Mouse (Mus musculus) heart, adult 2 months (tissue): ENCODE data around the gene Papola. TPM values are rescaled to one million over a fixed set of nuclear protein-coding genes. Genes with fewer than 3 reads are reported as not detected.
A peak's percentile ranks its signal among the peaks of the same experiment; 100 is the strongest.

Source experiments
- DNase-seq, 2 experiments: peaks; one replicate each; pipeline ENCODE4 v3.0.0; 2021
- H3K27ac ChIP-seq: fragments of 200-600 bp; 2 replicates; pipeline ENCODE4 v1.8.1; 2022
- H3K27me3 ChIP-seq: fragments of 200-500 bp; 2 replicates; pipeline ENCODE4 v1.6.1; 2012; ENCODE audit warnings: mild to moderate bottlenecking, low read length, inconsistent platforms, mixed read lengths; ENCODE audit not compliant: control insufficient read depth, insufficient read depth
- H3K36me3 ChIP-seq: fragments of 200-500 bp; 2 replicates; pipeline ENCODE4 v1.6.1; 2012; ENCODE audit warnings: low read length, inconsistent platforms; ENCODE audit not compliant: control insufficient read depth, insufficient read depth
- H3K4me1 ChIP-seq: fragments of 200-500 bp; 2 replicates; pipeline ENCODE4 v1.6.1; 2011; ENCODE audit warnings: low read length; ENCODE audit not compliant: control insufficient read depth, insufficient read depth
- H3K4me3 ChIP-seq: fragments of 200-600 bp; 2 replicates; pipeline ENCODE4 v1.8.1; 2022
- H3K79me2 ChIP-seq: fragments of 200-500 bp; replicated peaks from 2 replicates; pipeline ENCODE4 v1.6.1; 2012; ENCODE audit warnings: mild to moderate bottlenecking, inconsistent platforms, low read length, moderate library complexity, mixed read lengths; ENCODE audit not compliant: control insufficient read depth, insufficient read depth
- H3K9ac ChIP-seq: fragments of 200-500 bp; 2 replicates; pipeline ENCODE4 v1.6.1; 2012; ENCODE audit warnings: low read depth, mild to moderate bottlenecking, control low read depth, inconsistent platforms, low read length, mixed read lengths
- CTCF ChIP-seq: fragments of 200-600 bp; IDR thresholded peaks from 2 replicates; pipeline ENCODE4 v1.8.1; 2022; ENCODE audit warnings: antibody characterized with exemption, mild to moderate bottlenecking, moderate library complexity
- EP300 ChIP-seq: fragments of 200-500 bp; IDR thresholded peaks from 2 replicates; pipeline ENCODE4 v1.6.1; 2011; ENCODE audit warnings: low read depth, low read length, control low read depth; ENCODE audit not compliant: insufficient read depth
- POLR2A ChIP-seq: fragments of 200-500 bp; IDR thresholded peaks from 2 replicates; pipeline ENCODE4 v1.6.1; 2011; ENCODE audit warnings: mild to moderate bottlenecking, low read depth, low read length, control low read depth; ENCODE audit not compliant: insufficient read depth
- WGBS: fragments of 180-500 bp; shearing (Covaris S2); methylation state at CpG from one replicate; pipeline ENCODE4 v1.1.7; 2018; 5-methylcytosine and 5-hydroxymethylcytosine counted together
- intact Hi-C: fragments of 180-260 bp; cut with DNase I; formaldehyde crosslinking; loops from one replicate; pipeline ENCODE4 v1.15.1; 2025
- polyA plus RNA-seq: library from polyadenylated mRNA; depleted of rRNA; stranded (reverse); fragments of >200 nt; gene quantifications from 2 replicates; pipeline ENCODE4 v1.2.3, GENCODE M21; 2012
- total RNA-seq, 2 experiments: library from RNA; stranded (reverse); gene quantifications; 2 replicates each; pipeline ENCODE4 v1.2.3; 2021

The Papola gene
- total and polyA plus RNA-seq, 3 experiments, result 35.3 to 127 (median 124) TPM

- WGBS, result 83% methylated on average over 3 of the region's 3 CpGs
- H3K4me3 ChIP-seq, result no peak overlapping the region
- intact Hi-C loops, result no loop called here
These were observed 22.9 kb upstream of the Papola start for GRCm38 (mm10) chr12:105761629-105762028.

DNA sequence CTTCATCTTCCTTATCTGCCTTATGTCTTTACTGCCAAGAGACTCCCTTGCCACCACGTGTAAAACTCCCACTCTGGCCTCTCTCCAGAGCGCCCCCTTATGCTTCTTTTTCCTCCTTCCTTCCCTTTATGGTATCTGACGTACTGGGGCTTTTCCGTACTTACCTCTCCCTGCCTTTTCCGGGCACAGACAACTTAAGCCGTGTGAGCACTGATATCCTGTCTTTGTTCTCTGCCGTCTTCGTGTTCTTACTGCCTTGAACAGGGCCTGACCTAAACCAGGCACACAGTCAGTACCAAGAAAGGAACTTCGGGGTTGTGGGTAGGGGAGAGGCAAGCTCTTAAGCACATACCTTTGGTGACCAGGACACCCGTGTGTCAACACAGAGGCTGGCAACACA, 14.8 kb upstream of the Papola start:
- no peak overlapping the region for H3K4me3 ChIP-seq
- no peak for TF ChIP-seq CTCF
- no peaks in the 10 kb centered on the region for H3K36me3 ChIP-seq
- no peak overlapping the region for H3K9ac ChIP-seq
- no peaks in the 10 kb centered on the region for H3K27me3 ChIP-seq
- no peaks in the 10 kb centered on the region for H3K79me2 ChIP-seq
- 30% methylated on average over 10 of the region's 10 CpGs for WGBS
- H3K4me1 ChIP-seq, result no peaks in the 10 kb centered on the region
- no peak for DNase-seq
- intact Hi-C loops, result no loop called here
- no peak overlapping the region for H3K27ac ChIP-seq

More at GRCm38 (mm10) chr12:105761629-105762028, 22.9 kb upstream of the Papola start:
- Histone ChIP-seq H3K27ac (no peak overlapping the region), H3K4me1 (no peaks in the 10 kb centered on the region), H3K27me3 (no peaks in the 10 kb centered on the region), H3K9ac (no peak overlapping the region), H3K36me3 (no peaks in the 10 kb centered on the region), H3K79me2 (no peaks in the 10 kb centered on the region)
- TF ChIP-seq EP300 (no peak), CTCF (no peak), POLR2A (no peak)
- DNase-seq, result no peak

GRCm38 (mm10) chr12:105774871-105775270, 9.6 kb upstream of the Papola start:
- Histone ChIP-seq H3K27me3 (no peaks in the 10 kb centered on the region), H3K4me1 (no peaks in the 10 kb centered on the region), H3K36me3 (no peaks in the 10 kb centered on the region), H3K27ac (no peak overlapping the region), H3K9ac (no peak overlapping the region), H3K79me2 (no peaks in the 10 kb centered on the region), H3K4me3 (no peak overlapping the region)
- TF ChIP-seq EP300, result no peak
- no peak for TF ChIP-seq CTCF
- no peak for TF ChIP-seq POLR2A
- 61% methylated on average over 7 of the region's 7 CpGs for WGBS
- intact Hi-C loops, result no loop called here
- DNase-seq, result no peak

GRCm38 (mm10) chr12:105777651-105778050, 6.8 kb upstream of the Papola start:
- Histone ChIP-seq H3K4me3 (no peak overlapping the region), H3K9ac (no peak overlapping the region), H3K79me2 (no peaks in the 10 kb centered on the region), H3K4me1 (no peaks in the 10 kb centered on the region), H3K27ac (no peak overlapping the region), H3K36me3 (no peaks in the 10 kb centered on the region), H3K27me3 (no peaks in the 10 kb centered on the region)
- DNase-seq, result no peak
- WGBS, result 69% methylated on average over 4 of the region's 4 CpGs
- intact Hi-C loops, result no loop called here
- no peak for TF ChIP-seq EP300
- TF ChIP-seq CTCF, result no peak

- intact Hi-C loops, result loop anchor here (2.0 kb wide), 1 partner anchor 100 kb away; the partner anchor contains the start of genes Atg2b and Gskip
- H3K4me3 ChIP-seq, result peak overlapping the region; percentile 93
- H3K36me3 ChIP-seq, result peaks cover 14% of the 10 kb centered on the region
- H3K9ac ChIP-seq, result peak overlapping the region; percentile 88
- DNase-seq, result peak; percentile 87 to 88
- peaks cover 7% of the 10 kb centered on the region for H3K4me1 ChIP-seq
- H3K27ac ChIP-seq, result peak overlapping the region; percentile 90
- H3K79me2 ChIP-seq, result peaks cover 8% of the 10 kb centered on the region
- no peaks in the 10 kb centered on the region for H3K27me3 ChIP-seq
- under 1% methylated on average over 53 of the region's 53 CpGs for WGBS
- TF ChIP-seq EP300 (no peak), POLR2A (no peak), CTCF (no peak)
These were observed 693 bp downstream of the Papola start for GRCm38 (mm10) chr12:105785000-105785774.

- Histone ChIP-seq H3K9ac (peak overlapping the region; percentile 25; the same call in 1 of the 2 replicates), H3K4me1 (peaks cover 7% of the 10 kb centered on the region), H3K79me2 (peaks cover 10% of the 10 kb centered on the region), H3K36me3 (peaks cover 18% of the 10 kb centered on the region), H3K27ac (no peak overlapping the region), H3K4me3 (peak overlapping the region; percentile 93), H3K27me3 (no peaks in the 10 kb centered on the region)
- no peak for TF ChIP-seq CTCF
- TF ChIP-seq POLR2A, result no peak
- no peak for TF ChIP-seq EP300
- DNase-seq, result no peak
- intact Hi-C loops, result no loop called here
- WGBS, result 53% methylated on average over 1 of the region's 1 CpGs
These were observed 1.6 kb downstream of the Papola start for GRCm38 (mm10) chr12:105786113-105786512.
